Mouse (Mus musculus): ENCODE measurements at regions not wholly inside any gene's neighbourhood (a gene's known extent, or its start where the extent isn't known, plus 50 kb on each side); places are given as distances from the start of the nearest gene placed in this dataset.
A peak's percentile ranks its signal among the peaks of the same experiment; 100 is the strongest.
"Not testable (repeated sequence)": the region's sequence is repeated elsewhere in the genome, so short reads cannot be mapped to it uniquely, and the experiment has no call there.

DNA sequence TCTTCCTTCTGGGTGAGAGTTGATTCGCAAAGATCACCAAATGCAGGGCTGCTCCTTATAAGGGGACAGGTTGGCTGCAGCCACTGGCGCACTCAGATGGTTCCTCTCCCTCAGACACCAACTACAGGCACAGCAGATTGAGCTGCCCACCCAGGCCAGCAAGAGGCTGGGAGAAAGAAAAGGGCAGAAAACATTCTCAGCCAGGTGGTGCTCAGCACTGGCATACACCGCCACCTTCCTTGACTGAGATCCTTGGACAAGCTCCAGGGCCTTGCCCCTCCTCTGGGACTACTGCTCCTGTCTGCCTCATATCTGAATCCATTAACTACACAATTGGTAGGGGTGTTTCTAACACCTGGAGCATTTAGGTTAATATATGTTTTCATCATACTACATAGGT lies 110.4 kb upstream of the Pou3f3 start:
- no peak for DNase-seq

DNA sequence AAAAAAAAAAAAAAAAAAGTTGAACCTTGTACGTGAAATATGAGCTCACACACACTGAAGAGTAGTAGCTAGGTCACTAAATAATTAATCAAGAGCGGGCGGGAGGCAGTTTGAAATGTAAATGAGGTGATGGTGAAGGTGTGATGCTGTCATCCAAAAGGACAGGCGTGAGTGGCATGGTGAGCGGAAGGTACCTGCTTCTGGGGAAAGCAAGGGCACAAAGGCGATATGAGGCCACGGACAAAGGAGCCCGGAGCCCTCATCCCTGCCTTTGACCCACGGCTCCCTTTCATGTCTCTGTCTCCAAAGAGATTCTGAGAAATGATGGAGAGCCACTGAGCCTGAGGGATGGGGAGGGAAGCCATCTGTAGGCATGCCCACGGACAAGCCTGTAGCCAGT lies 107.1 kb upstream of the Pou3f3 start:
- DNase-seq, result no peak

DNA sequence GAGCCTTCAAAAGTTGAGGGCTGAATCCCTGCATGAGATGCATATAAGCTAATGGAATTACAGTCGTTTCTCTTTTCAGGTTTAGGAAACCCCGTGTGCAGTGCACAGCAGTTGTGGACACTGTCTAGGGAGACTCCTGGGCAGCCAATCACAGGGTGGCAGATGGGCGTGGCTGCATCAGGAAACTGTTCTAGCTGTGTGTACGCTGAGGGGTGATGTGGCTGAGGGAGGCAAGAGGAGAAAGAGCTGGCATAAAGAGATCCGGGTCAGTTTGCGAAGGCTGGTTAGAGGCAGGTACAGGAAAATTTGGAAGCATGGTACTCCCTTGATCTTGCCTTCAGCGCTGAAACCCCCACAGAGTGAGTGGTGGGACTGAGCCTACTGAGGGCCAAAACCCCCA lies 106.1 kb upstream of the Pou3f3 start:
- DNase-seq, result no peak

DNA sequence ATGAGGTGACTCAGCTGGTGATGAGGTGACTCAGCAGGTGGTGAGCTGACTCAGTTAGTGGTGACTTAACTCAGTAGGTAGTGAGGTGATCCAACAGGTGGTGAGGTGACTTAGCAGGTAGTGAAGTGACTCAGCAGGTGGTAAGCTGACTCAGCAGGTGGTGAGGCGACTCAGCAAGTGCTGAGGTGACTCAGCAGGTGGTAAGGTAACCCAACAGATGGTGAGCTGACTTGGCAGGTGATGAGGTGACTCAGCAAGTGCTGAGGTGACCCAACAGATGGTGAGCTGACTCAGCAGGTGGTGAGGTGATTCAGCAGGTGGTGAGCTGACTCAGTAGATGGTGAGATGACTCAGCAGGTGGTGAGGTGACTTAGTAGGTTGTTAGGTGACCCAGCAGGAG lies 103.7 kb upstream of the Pou3f3 start:
- DNase-seq, result no peak

DNA sequence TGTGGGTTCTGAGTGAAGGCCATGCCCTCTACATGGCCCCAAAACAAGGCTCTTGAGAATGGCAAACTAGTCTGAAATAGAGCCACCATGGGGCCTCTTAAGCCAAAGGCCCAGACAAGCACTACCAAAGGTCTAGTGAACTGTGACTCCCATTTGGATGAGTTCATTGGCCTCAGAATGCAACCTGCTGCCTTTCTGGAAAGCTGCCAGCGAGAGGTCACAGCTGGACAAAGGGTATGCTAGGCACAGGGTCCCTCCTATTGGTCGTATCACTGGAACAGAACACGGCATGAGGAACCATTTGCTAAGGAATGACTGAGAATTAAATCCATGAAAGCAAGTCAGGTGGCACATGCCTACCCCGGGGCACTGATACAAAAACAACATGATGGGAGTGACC lies 98.5 kb upstream of the Pou3f3 start:
- no peak for DNase-seq

DNA sequence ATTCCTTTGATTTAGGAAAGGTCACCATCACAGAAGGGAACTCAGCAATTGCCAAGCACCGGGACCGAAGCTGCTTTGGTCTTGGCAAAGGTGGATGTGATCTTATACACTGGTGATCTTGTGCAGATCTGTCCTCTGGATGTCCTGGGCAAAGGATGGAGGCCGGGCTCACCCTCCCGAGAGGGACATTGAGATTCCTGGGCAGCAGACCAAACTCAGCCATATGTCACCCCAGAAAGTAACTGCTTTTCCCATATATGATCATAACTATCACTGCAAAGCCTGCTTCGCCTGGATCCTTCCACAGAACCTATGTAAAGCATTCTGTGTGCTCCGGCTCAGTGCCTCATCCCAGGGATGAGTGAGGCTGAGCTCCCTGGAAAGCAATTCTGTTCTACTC lies 96.3 kb upstream of the Pou3f3 start:
- DNase-seq, result peak; percentile 2

DNA sequence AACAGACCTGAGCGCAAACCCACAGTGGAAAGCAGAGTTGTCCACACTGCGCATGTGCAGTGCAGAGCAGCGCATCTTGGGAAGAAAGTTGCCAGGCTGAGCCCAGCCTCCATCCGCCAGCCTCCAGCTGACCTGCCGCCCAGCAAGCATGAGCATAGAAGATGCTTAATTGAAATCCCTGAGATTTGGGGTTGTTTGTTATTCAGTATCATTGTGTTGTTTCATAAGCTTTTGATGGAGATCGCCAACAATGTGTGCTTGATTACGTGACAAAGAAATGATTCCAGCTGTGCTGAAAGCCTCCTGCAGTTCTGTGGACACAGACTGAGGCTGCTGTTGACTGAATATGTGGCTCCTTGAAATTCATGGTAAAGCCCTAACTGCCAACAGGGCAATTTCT lies 89.3 kb upstream of the Pou3f3 start:
- no peak for DNase-seq

DNA sequence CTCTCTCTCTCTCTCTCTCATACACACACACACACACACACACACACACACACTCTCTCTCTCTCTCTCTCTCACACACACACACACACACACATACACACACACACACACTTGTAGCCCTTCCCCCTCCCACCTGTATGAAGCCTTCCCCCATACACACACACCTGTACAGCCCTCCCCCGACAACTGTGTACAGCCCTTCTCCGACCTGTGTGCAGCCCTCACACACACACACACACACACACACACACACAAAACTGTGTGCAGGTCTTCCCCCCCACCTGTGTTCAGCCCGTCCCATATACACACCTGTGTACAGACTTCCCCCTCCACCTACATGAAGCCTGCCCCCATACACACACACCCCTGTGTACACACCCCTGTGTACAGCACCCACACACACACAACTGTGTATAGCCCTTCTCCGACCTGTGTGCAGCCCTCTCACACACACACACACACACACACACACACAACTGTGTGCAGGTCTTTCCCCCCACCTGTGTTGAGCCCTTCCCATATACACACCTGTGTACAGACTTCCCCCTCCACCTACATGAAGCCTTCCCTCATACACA lies 88.0 kb upstream of the Pou3f3 start:
- not testable (repeated sequence) for DNase-seq

DNA sequence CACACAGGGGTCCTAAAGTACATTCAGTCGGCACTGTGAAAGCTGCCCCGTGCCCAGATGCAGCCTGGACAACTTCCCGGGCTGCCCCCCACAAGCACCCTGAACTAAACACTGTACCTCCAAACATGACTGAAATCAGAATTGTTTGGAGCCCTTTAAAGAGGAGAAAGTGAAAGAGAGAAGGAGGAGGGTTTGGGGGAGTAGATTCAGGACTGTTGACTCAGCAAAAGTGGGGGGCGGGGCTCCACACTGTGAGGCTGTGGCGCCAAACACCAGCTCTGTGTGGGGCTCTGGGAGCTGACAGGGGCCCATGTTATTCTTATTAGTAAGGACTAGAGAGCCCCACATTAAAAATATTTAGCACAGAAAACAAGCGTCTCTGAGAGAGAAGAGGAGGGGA lies 71.8 kb upstream of the Pou3f3 start:
- DNase-seq, result no peak

DNA sequence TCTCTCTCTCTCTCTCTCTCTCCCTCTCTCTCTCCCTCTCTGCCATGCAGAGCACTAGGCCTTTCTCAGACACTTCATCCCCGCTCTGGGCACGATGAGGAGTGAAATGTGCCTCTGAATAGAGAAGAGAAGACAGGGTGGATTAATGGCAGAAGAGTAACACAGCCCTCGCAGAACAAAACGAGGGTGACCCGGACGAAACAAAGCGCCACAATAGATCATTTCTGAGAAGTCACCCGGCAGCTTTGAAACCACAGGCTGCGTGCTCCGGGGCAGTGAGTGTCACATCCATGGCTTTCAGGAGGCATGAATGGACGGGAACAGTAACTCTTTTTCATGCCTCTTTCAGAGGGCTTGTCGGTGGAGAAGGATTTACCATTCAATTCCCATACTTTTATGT lies 66.8 kb upstream of the Pou3f3 start:
- no peak for DNase-seq

DNA sequence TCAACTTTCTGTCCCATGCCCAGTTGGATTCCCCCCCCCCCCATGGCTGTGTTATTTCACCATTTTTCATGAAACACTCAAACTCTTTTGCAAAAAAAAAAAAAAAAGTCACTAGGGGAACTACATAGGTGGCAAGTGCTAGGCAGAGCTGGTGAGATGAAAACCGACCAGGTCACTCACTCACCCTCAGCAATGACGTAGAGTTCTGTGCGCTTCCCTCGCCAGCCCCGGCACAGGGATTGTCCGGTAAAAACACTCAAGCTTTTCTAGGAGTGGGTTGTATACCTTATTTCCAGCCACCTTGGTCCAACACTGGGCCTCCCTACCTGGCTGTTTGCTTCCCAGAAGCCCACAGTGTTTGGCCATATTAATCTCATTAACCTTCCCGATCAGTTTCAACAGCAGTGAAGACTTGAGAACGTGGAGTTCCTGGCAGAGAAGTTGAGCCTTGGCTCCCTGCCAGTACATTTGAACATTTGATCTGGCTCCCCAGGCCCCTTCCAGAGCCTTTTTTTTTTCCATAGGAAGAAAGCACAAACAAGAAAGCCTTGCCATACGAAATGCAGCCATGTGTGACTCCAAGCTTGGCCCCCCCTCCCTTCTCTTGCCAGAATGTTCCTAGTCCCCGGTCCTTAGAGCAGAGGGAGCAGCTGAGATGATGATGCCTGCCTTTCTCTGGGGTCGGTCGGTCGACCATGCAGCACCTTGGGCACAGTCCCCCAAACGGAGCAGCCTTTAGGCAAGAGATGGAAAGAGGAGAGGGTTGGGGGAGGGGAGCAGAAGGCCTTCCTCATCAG lies 65.9 kb upstream of the Pou3f3 start:
- DNase-seq, result no peak

DNA sequence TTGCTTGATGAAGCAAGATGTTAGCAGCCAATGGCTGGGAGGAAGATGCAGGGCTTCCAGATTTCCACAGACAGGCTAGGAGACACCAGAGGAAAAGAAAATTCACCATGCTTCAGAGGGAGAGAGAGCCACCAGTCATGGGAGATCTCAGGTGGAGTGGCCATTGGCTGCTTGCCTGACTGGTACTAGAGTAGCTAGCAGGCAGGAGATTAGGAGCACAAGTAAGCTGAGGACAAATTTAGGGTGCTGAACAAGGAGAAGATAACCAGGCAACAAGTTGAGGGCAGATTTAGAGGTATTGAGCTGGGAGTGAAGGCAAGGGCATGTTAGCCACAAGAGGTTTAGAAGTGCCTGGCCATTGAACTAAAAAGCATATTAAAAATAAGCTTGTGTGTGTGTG lies 63.3 kb upstream of the Pou3f3 start:
- no peak for DNase-seq

DNA sequence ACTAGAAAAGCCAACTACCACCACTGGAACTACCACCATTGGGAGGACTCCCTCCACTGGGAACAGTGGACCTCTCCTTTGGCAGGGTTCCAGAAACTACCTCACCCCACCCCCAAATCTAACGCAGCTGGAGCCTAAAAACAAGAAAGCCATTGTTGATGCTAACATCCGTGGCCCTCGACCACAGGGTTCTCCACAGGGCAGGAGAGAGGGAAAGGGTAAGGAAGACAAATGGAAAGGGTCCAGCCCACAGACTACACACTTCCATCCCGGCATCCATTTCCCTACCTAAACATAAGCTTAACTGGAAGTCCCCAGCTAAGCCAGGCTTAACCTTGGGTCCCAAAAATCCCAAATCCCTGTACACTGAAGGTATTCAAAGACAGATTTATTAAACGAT lies 59.0 kb upstream of the Pou3f3 start:
- DNase-seq, result no peak
